Mouse (Mus musculus) T-helper 1 cell (primary cell): ENCODE data around the gene Rps23.

ENCODE experiments used
- in situ Hi-C: fragments of 300-600 bp; cut with MboI, MseI; formaldehyde crosslinking; loops from one replicate; pipeline ENCODE4 v1.15.1; 2025; ENCODE audit warnings: high pct_unique_total_duplicates

Gene Rps23

DNA sequence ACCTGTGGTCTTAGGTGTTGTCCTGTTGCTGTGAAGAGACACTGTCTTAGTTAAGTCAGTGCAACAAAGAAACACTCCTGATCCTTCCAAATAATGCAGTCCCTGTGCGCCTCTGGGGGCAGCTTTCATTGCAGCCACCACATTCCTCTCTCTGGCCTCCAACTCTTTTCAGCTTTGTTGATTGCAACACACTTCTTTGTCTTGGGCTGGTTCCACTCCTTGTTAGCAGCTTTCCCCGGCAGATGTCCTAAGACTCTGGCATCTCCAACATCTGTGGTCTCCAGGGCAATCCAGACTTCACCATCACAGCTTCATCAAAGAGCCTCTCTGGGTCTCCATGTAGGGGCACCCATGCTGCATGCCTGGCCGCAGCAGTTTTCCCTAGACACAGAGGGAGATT is 10.5 kb downstream of the Rps23 start:
- in situ Hi-C loops, result loop anchor here (10.0 kb wide), 1 partner anchor 762 kb away; no protein-coding TSS in a partner anchor

DNA sequence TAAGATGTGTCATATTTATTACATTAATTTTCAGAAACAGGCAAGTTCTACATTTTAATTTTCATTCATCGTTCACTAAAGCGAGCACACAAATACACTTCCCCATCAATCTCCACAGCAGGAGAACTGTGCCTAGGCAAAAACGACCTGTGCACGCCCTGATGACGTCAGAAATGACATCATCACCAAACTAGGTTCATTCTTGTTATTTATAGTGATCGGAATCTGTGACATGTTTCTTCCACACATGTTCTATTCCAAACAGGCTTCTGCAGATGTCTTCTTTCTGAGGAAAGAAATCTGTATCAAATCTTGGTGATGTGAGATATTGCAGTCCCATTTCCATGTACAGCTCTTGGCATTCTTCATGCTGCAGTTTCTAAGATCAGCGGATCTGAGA is 13.1 kb downstream of the Rps23 start:
- in situ Hi-C loops, result loop anchor here (10.0 kb wide), 1 partner anchor 759 kb away; no protein-coding TSS in a partner anchor

DNA sequence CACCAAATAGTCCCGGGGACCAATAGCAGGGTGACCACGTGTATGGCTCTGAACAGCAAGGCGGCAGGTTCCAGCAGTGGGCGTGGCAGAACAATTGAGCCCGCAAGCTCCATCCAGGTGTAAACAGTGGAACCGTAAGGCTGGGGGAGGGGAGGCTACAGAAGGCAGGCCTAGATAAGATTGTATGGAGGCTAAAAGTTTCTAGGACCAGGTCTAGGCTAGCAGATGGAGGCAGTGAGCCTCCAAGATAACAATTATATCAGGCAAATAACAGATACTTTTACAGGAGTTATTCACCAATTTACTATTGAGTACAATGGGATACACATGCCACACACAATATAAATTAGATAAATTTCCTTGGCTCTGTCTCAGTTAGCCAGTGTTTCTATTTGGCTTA is 16.4 kb downstream of the Rps23 start:
- in situ Hi-C loops, result loop anchor here (10.0 kb wide), 1 partner anchor 756 kb away; no protein-coding TSS in a partner anchor

DNA sequence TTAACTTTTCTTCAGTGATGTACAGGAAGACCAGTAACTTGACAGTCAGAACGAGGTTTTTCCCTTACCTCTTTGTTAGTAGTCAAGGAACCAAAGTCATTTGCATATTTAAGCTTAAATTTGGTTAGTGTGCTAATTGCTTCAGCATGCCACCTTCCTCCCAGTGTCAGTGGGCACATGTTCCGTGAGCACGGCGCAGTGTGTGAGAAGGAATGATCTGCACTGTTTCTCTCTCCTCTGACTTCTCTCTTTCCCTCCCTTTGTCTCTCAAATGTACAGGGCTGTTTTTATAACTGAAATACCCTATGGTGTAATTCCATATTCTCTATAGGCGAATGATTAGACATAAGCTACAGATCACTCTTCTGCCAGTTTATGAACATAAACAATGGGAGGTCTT is 16.8 kb downstream of the Rps23 start:
- in situ Hi-C loops, result loop anchor here (10.0 kb wide), 1 partner anchor 755 kb away; no protein-coding TSS in a partner anchor

DNA sequence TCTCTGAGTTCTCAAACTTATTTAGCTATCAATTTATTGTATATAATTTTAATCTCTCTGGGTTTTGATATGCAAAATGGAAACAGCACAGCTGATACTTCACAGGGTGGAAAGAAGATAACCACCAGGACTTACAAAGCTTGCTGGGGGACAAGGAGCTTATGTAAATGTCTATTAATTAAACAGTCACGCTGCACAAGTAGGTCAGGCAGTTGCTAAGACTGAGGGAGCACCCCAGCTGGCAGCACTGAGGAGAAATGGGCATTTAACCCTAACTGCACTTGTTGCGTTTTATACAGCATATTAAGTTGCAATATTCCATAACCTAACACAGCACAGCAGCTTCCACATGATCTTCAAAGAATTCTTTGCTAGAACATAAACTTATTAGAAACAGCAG is 36.1 kb downstream of the Rps23 start:
- in situ Hi-C loops, result no loop called here

DNA sequence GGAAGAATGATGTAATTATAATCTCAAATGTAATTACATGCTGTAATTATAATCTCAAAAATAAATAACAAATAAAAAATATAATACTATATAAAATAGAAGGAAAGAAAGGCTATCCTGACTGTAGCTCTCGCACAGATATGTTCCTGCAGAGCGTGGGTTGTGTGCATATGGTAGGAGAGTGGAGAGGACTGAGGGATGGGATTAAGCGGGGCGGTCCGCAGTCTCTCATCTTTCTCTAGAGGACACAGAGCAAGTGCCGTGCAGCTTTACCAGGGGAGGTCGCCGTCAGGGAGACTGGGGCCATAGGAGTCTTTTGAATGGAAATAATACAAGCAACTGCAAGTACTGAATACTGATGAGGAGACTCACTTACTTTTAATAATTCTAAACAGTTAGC is 37.8 kb downstream of the Rps23 start:
- in situ Hi-C loops, result no loop called here

DNA sequence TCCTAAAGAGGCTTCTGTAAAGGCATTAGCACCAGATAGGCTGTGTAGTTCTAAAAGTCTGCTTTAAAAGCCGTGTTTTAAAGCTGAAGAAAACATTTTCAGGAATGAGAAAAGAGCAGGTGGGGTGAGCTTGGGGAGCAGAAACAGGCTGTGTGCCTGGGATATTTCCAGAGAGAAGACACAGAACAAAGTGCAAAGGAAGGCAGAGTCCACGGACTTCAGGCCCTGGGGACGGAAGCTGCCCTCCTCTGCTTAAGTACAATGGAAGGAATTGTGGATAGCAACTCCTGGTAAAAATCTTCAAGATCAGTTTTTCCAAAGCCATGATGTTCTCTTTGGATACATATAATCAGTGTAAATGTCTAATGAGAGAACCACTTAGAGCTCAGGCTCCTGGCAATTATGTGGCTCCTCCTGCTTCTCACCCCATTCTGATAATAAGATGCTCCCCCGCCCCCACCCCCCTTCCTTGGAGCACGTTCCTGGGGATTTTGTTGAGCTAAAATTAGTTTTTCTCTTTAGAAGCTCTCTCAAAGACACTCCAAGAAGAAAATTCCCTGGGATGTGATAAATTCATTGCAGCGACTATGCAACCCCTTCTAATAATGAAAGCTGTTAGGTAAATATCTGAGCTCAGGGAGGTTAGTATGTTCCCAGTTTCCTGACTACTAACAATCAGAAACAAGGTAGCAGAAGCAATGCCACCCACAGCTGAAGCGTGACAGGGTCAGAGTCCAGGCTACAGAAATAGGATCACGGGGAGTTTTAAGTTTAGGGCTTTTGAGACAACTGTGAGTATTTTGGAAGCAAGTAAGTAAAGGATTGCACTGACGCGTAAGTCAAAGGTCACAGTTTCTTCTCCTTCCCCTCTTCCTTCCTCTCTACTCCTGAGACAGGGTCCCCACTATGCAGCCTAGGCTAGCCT is 40.3 kb downstream of the Rps23 start:
- in situ Hi-C loops, result no loop called here

DNA sequence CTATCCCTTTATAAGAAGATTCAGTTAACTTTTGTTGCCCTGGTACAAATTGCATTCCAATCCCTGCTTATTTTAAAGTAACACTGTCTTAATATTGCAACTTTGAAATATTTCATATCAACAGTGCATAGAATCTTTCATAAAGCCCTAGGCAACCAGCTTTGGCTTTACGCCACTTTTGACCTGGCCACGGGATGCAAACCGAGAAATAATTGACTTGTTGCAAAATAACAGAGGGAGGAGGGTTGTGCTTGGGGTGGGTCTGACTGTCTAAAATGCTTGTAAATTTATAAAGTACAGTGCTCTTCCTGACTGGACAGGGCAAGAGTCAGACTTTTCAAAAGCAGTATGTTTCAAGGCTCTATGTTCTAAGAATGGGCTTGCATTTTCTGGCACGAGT is 41.8 kb downstream of the Rps23 start:
- in situ Hi-C loops, result no loop called here

DNA sequence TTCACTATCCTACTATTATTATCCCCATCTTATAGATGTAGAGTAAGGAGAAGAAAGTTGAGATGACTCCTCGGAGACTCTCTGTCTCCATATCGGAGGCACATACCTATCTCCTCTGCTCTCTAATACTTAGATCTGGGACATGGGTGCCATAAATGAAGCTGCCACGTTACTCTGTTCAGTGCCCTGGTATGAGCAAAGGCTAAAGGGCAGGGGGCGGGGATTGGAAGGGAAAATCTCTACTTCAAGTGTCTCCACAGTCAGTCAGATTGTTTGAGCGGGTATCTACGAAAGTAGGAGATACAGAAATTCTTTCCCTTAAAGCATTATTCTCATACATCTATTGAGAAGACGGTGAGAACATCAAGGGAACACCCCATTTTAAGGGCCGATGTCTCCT is 43.2 kb downstream of the Rps23 start:
- in situ Hi-C loops, result no loop called here

DNA sequence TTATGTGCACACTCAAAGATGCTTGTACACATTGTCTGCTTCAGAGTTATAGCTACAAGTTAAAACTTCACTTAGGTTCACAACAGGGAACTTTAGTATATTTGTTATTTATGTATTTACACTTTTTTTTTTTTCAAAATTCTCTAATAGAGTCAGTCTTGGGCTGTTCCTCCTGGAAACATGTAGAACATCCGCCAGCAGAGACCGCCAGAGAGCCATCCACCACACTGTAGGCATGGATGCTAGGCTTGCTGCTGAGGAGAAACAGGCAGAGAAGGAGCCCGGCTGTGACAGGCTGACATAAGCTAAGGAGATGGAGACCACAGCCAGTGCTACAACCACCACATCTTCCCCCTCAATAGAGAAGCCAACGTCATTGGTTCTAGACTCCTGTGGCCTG is 44.7 kb downstream of the Rps23 start:
- in situ Hi-C loops, result no loop called here

DNA sequence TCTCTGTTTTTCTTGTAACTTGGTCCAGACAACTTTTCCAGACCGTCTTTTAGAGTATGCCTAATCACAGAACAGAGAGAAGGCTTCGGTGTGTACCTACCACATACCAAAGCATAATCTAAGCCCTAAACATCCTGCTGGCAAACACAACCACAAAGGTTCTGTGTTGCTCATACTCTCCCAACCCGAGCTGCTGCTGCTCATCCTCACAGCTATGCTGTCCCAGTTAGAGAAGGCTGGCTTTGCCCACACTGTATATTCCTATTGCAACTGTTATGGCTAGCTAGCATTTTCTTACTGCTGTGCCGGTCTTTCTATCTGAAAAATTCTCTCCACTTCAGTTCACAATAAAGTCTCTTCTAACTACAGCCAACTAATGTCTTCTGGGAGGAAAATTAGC is 46.2 kb downstream of the Rps23 start:
- in situ Hi-C loops, result no loop called here

DNA sequence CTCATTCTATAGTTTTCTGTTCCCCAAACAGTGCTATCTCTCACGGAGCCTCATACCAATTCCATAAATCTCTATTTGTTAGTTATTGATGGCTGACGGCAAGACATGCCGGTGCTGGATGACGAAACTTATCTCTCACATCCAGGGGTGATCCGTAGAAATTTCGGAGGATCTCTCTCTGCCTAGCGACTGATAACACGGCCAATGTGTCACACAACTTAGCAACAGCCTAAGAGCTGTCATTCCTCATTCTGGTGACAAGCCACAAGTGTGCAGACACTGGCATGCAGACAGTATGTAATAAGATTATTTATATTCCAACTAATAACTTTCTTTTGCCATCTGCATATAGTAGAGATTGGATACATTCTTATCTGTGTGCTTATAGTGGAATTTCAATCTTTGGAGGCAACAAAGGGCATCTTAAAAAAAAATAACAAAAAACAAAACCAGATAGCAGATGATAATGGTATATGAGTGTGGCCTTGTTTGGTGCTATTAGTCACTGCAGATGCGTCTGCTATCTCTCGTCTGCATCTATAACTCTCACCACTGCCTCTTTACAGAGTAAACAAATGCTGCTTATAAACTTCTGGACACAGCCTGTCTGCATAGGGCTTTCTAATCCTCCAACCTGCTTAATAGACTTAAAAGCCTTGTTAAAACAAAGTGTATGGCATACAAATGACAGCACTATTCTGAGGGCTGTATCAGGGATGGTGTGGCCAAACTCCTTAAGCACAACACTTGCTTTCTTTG is 47.7 kb downstream of the Rps23 start:
- in situ Hi-C loops, result no loop called here

DNA sequence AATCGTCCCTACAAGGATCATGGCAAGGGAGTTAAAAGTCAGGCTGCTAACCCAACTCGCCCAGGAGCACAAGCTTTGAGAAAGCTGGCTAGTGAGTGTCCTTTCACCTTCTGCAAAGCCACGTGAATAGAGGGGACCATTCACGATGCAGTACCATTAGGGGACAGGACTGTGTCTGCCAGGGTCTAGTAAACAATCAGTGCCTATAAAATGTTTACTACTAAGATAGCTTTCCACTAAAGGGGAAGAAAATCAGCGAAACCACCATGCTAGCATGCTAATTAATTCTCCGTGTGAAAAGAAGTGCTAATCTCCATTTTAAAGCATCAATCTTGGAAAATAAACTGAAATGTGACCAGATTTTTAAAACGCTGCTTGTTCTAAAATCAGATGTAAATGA is 50.7 kb downstream of the Rps23 start:
- in situ Hi-C loops, result no loop called here
